Mouse (Mus musculus): ENCODE results near the gene Tbc1d24.

The Tbc1d24 gene

GRCm38 (mm10) chr17:24205284-24205888, at the start of gene Tbc1d24:
Gene Tbc1d24, minus strand, starts transcription at chr17:24205562.
- DNase-seq (ENCODE audit: extremely low read depth, low read depth): peak; percentile 79

GRCm38 (mm10) chr17:24252329-24252728, 47.0 kb upstream of the Tbc1d24 start:
- no peak for DNase-seq (ENCODE audit: extremely low read depth, low read depth)

- peak; percentile 97 for DNase-seq (ENCODE audit: extremely low read depth, low read depth)
These were observed 46.1 kb upstream of the Tbc1d24 start, which contains the start of gene Ccnf for GRCm38 (mm10) chr17:24251320-24252069. Gene Ccnf, minus strand, starts transcription at chr17:24251484.

- no peak for DNase-seq (ENCODE audit: extremely low read depth, low read depth)
These were observed 45.6 kb upstream of the Tbc1d24 start for GRCm38 (mm10) chr17:24250988-24251319.

- no peak for DNase-seq (ENCODE audit: extremely low read depth, low read depth)
These were observed 43.3 kb upstream of the Tbc1d24 start for GRCm38 (mm10) chr17:24248641-24249040.

- no peak for DNase-seq (ENCODE audit: extremely low read depth, low read depth)
These were observed 38.7 kb upstream of the Tbc1d24 start for GRCm38 (mm10) chr17:24244061-24244460.

- no peak for DNase-seq (ENCODE audit: extremely low read depth, low read depth)
These were observed 38.1 kb upstream of the Tbc1d24 start for GRCm38 (mm10) chr17:24243311-24243969.

- DNase-seq (ENCODE audit: extremely low read depth, low read depth): no peak
These were observed 31.6 kb upstream of the Tbc1d24 start for GRCm38 (mm10) chr17:24236921-24237320.

GRCm38 (mm10) chr17:24236479-24236878, 31.1 kb upstream of the Tbc1d24 start:
- DNase-seq (ENCODE audit: extremely low read depth, low read depth): no peak

- no peak for DNase-seq (ENCODE audit: extremely low read depth, low read depth)
These were observed 22.6 kb upstream of the Tbc1d24 start for GRCm38 (mm10) chr17:24227941-24228340.

GRCm38 (mm10) chr17:24226721-24227120, 21.4 kb upstream of the Tbc1d24 start:
- DNase-seq (ENCODE audit: extremely low read depth, low read depth): no peak

GRCm38 (mm10) chr17:24225851-24226250, 20.5 kb upstream of the Tbc1d24 start:
- DNase-seq (ENCODE audit: extremely low read depth, low read depth): peak; percentile 38

GRCm38 (mm10) chr17:24224741-24225140, 19.4 kb upstream of the Tbc1d24 start:
- no peak for DNase-seq (ENCODE audit: extremely low read depth, low read depth)

GRCm38 (mm10) chr17:24223513-24223912, 18.2 kb upstream of the Tbc1d24 start:
- DNase-seq (ENCODE audit: extremely low read depth, low read depth): no peak

- no peak for DNase-seq (ENCODE audit: extremely low read depth, low read depth)
These were observed 17.3 kb upstream of the Tbc1d24 start for GRCm38 (mm10) chr17:24222653-24223052.

- peak; percentile 95 for DNase-seq (ENCODE audit: extremely low read depth, low read depth)
These were observed 15.4 kb upstream of the Tbc1d24 start, which contains the start of gene Tedc2 for GRCm38 (mm10) chr17:24220435-24221411. Gene Tedc2, minus strand, starts transcription at chr17:24220851.

- peak; percentile 72 for DNase-seq (ENCODE audit: extremely low read depth, low read depth)
These were observed 11.5 kb upstream of the Tbc1d24 start for GRCm38 (mm10) chr17:24216836-24217235.

GRCm38 (mm10) chr17:24213186-24213585, 7.8 kb upstream of the Tbc1d24 start:
- no peak for DNase-seq (ENCODE audit: extremely low read depth, low read depth)

GRCm38 (mm10) chr17:24212441-24213018, 7.2 kb upstream of the Tbc1d24 start:
- DNase-seq (ENCODE audit: extremely low read depth, low read depth): no peak

GRCm38 (mm10) chr17:24211631-24212440, 6.5 kb upstream of the Tbc1d24 start:
- DNase-seq (ENCODE audit: extremely low read depth, low read depth): no peak

All from MEL-GATA-1-ER (cell line).